Mouse (Mus musculus) stomach, postnatal 0 days (tissue): Measurements from ENCODE around the gene 9030025P20Rik.
"Not testable (repeated sequence)": the region's sequence is repeated elsewhere in the genome, so short reads cannot be mapped to it uniquely, and the experiment has no call there.

ENCODE experiments used
- CTCF ChIP-seq: IDR thresholded peaks from 2 replicates; pipeline ENCODE4 v1.5.1; 2016; ENCODE audit warnings: antibody characterized with exemption, low read depth, mild to moderate bottlenecking, moderate library complexity
- EP300 ChIP-seq: optimal IDR thresholded peaks from 2 replicates; pipeline ENCODE3; 2016; ENCODE audit warnings: antibody characterized with exemption

- TF ChIP-seq CTCF, EP300: not testable (repeated sequence)
Measured at GRCm38 (mm10) chr17:14978362-14979038, at the start of gene 9030025P20Rik, which contains the start of gene Gm3417.
